Mouse (Mus musculus) olfactory bulb, adult 2 months (tissue): ENCODE measurements around the gene H1foo.

Experiments
- CTCF ChIP-seq: fragments of 200-500 bp; IDR thresholded peaks from 2 replicates; pipeline ENCODE4 v1.5.1; 2012; ENCODE audit warnings: low read depth, mild to moderate bottlenecking, low read length, moderate library complexity; ENCODE audit not compliant: insufficient read depth
- POLR2A ChIP-seq: fragments of 200-500 bp; IDR thresholded peaks from 2 replicates; pipeline ENCODE4 v1.6.1; 2012; ENCODE audit warnings: mild to moderate bottlenecking, low read depth, low read length, moderate library complexity; ENCODE audit not compliant: insufficient read depth

GRCm38 (mm10) chr6:115962439-115963085 is 17.8 kb downstream of the H1foo start:
- TF ChIP-seq POLR2A (no peak), CTCF (no peak)
